Mouse (Mus musculus): ENCODE data around the gene Tas2r110.

Tas2r110 gene

GRCm38 (mm10) chr6:132867708-132868107, at the start of gene Tas2r110:
Gene Tas2r110, plus strand, starts transcription at chr6:132868008.
- DNase-seq (ENCODE audit: extremely low spot score, low read depth, low spot score): no peak

- no peak for DNase-seq (ENCODE audit: extremely low spot score, low read depth, low spot score)
Observed at GRCm38 (mm10) chr6:132846842-132847241, 21.0 kb upstream of the Tas2r110 start, which contains the start of gene Tas2r123. Gene Tas2r123, plus strand, starts transcription at chr6:132847142.

- no peak for DNase-seq (ENCODE audit: extremely low spot score, low read depth, low spot score)
Observed at GRCm38 (mm10) chr6:132855138-132855537, 12.7 kb upstream of the Tas2r110 start, which contains the start of gene Tas2r116. Gene Tas2r116, plus strand, starts transcription at chr6:132855438.

GRCm38 (mm10) chr6:132892711-132893110, 24.9 kb downstream of the Tas2r110 start, which contains the start of gene Tas2r113:
Gene Tas2r113, plus strand, starts transcription at chr6:132893011.
- DNase-seq (ENCODE audit: extremely low spot score, low read depth, low spot score): no peak

- DNase-seq (ENCODE audit: extremely low spot score, low read depth, low spot score): no peak
Observed at GRCm38 (mm10) chr6:132909351-132909750, 41.5 kb downstream of the Tas2r110 start, which contains the start of gene Tas2r125. Gene Tas2r125, plus strand, starts transcription at chr6:132909651.
